Mouse (Mus musculus): ENCODE results near the gene Cacna1h. TPM values are rescaled to one million over a fixed set of nuclear protein-coding genes. Genes with fewer than 3 reads are reported as not detected.

The Cacna1h gene
- polyA plus RNA-seq, 1 experiment from 2014 or later = 5.5 TPM

DNA sequence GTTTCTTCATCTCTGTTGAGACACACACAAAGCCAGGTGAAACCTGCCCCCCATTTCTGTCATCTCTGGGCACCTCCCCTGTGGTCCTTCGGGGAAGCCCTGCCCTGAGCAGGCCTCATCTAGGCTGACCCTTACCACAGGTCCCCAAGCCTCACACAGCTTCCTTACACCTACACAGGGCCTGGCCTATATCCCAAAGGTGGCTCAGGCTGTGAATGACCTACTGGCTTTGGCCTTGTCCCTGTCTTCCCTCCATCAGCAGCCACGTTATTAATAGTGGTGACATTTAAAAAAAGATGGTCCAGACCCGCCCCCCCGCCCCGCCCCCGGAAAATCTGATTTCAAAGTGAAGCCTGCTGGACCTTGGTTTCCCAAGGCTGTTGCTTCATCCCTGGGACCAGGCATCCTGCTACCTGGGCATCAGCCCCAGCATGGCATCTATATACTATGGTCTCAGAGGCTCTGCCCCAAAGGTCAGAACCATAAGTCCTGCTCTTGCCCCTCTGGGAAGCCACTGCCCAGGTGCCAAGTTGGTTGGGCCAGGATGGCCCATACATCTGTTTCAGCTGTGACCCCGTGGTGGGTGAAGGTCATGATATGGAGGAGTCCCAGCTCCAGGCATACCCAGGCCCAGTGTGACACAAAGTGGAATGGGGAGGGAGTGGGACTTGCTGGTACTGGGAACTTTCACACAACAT is 25.1 kb downstream of the Cacna1h start:
- Histone ChIP-seq H3K27ac (peak overlapping the region; percentile 45; the same call in 1 of the 2 replicates), H3K4me1 (replicated peaks) (peaks cover 68% of the 10 kb centered on the region), H3K27me3 (no peaks in the 10 kb centered on the region), H3K9me3 (replicated peaks) (no peaks in the 10 kb centered on the region), H3K4me3 (no peak overlapping the region), H3K9ac (no peak overlapping the region), H3K36me3 (no peaks in the 10 kb centered on the region), H3K4me2 (no peak overlapping the region)
- ATAC-seq (replicated peaks; ENCODE audit: insufficient number of reproducible peaks, insufficient read depth, low FRiP score, low read depth) = no peak
- WGBS = 67% methylated on average over 7 of the region's 7 CpGs

DNA sequence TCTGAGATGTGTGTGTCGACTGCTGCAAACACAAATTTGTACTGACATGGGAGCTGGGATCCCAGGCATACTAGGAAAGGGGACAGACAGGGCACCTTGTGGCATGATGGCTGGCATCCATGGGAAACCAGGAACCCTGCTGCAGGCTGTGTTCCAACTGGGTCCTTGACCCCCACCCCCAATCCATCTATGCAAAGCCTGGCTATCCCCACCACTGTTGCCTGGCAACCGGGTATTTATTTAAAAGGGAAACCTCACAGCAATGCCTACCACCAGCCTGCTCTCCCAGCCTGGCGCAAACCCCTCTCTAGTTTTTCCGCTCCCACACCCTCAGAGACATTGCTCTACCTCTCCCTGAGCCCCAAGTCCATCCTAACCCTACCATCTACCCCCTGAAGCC is 26.2 kb downstream of the Cacna1h start:
- H3K36me3 ChIP-seq = no peaks in the 10 kb centered on the region
- H3K4me1 ChIP-seq (replicated peaks) = peaks cover 68% of the 10 kb centered on the region
- no peak overlapping the region for H3K4me2 ChIP-seq
- no peak overlapping the region for H3K9ac ChIP-seq
- no peak for ATAC-seq (replicated peaks; ENCODE audit: insufficient number of reproducible peaks, insufficient read depth, low FRiP score, low read depth)
- no peaks in the 10 kb centered on the region for H3K27me3 ChIP-seq
- H3K27ac ChIP-seq = no peak overlapping the region
- H3K4me3 ChIP-seq = no peak overlapping the region
- WGBS = 68% methylated on average over 4 of the region's 4 CpGs
- no peaks in the 10 kb centered on the region for H3K9me3 ChIP-seq (replicated peaks)

DNA sequence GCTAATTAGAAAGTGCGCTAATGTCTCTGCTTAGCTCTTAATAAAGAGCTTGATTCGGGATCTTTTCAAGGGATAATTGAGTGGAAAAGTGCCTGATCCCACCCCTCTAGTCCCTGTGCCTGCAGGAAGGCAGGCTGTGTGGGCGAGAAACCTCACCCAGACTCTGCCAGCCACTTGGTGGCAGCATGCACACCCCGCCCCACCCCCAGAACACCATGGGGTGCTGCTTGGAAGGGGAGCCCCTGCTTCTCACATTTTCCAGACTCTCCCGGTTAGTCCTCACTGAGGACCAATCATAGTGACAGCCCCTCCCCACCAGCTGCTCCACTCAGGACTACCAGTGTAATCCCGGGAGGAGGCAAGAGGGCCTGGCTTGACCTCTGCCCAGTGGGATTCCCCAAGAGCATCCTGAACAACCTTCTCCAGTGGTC is 27.6 kb downstream of the Cacna1h start:
- Histone ChIP-seq H3K27ac (peak overlapping the region; percentile 48), H3K4me3 (no peak overlapping the region), H3K27me3 (no peaks in the 10 kb centered on the region), H3K36me3 (no peaks in the 10 kb centered on the region), H3K4me2 (no peak overlapping the region), H3K9ac (no peak overlapping the region), H3K4me1 (replicated peaks) (peaks cover 63% of the 10 kb centered on the region), H3K9me3 (replicated peaks) (no peaks in the 10 kb centered on the region)
- ATAC-seq (replicated peaks; ENCODE audit: insufficient number of reproducible peaks, insufficient read depth, low FRiP score, low read depth) = no peak
- WGBS = 24% methylated on average over 6 of the region's 6 CpGs

DNA sequence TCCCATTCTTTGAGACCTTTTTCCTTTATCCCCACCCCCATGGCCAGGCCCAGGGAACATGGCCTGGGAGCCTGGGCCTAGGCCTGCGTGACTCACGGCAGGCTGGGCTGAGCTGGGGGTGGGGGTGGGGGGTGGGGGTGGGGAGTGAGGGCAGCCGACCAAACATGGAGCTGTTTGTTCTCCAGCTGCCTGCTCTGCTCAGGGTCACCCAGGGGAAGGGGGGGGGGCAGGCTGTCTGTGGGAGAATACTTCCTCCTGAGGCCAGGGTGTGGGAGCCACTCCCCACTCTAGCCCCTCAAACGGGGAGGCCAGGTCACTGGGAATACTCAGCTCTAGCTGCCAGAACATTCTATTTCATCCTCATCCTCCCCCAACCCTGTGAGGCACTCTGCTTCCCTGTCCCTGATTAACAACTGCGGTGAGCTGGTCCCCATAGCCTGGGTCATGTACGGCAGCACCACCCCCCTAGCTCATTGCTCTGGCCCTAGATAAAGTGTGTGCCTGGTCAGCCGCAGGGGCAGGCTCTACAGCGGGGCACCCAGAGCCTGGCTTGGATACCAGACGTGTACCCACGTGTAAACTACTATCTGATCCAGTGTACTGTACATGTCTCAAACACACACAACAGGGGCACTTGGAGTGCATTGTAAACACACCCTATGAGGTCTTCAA is 28.2 kb downstream of the Cacna1h start:
- H3K4me2 ChIP-seq = no peak overlapping the region

DNA sequence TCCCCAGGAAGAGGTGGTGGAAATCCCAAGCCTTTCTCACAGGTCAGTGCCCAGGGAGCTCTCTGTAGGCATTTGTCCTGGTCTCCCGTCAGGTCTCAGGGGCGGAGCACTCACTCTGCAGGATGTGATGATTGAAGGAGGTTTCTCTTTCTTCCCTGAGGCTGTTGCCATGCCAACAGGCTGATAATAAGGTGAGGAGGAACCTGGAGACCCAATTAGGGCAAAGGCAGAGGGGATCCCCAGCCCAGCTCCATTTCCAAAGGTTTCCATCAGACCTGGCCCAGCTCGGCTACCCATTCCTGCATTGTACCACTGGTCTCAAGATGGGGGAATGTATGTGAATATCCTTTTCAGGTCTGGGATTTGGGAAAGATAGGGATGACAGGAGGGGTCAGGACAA is 29.4 kb downstream of the Cacna1h start:
- Histone ChIP-seq H3K27ac (no peak overlapping the region), H3K4me1 (replicated peaks) (peaks cover 45% of the 10 kb centered on the region), H3K4me3 (no peak overlapping the region), H3K9ac (no peak overlapping the region; the same call in 1 of the 2 replicates), H3K27me3 (0 out of 2 replicates have a peak, but pooled peaks cover 2% of the 10 kb centered on the region), H3K4me2 (no peak overlapping the region), H3K9me3 (replicated peaks) (no peaks in the 10 kb centered on the region), H3K36me3 (no peaks in the 10 kb centered on the region)
- 54% methylated on average over 3 of the region's 3 CpGs for WGBS
- ATAC-seq (replicated peaks; ENCODE audit: insufficient number of reproducible peaks, insufficient read depth, low FRiP score, low read depth) = no peak

More for the DNA sequence above, 28.2 kb downstream of the Cacna1h start:
- 7% methylated on average over 9 of the region's 10 CpGs for WGBS
- H3K36me3 ChIP-seq = no peaks in the 10 kb centered on the region
- peak overlapping the region; percentile 48 for H3K27ac ChIP-seq
- no peak overlapping the region for H3K4me3 ChIP-seq
- H3K9ac ChIP-seq = 0 out of 2 replicates have a peak overlapping the region, but pooled peaks have one; percentile 5
- no peaks in the 10 kb centered on the region for H3K9me3 ChIP-seq (replicated peaks)
- H3K4me1 ChIP-seq (replicated peaks) = peaks cover 56% of the 10 kb centered on the region
- no peaks in the 10 kb centered on the region for H3K27me3 ChIP-seq
- ATAC-seq (replicated peaks; ENCODE audit: insufficient number of reproducible peaks, insufficient read depth, low FRiP score, low read depth) = peak; percentile 25

DNA sequence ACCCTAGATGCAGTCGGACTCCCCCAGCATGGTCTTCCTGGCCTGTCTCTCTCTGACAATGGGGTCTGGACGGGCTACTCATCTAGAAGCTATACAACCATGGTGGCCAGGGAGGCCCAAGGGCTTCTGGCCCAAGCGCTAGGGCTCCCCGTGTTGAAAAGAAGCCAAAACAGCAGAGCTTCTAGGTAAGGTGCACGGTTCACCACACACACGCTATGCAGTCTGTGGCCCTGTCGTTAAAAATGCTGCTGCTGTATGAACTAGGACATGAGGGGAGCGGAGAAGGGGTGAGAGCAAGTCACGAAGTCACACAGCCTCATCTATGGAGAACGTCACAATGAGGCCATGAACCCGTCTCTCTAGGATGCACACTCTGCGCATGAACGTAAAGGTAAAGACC is 31.4 kb downstream of the Cacna1h start:
- no peak overlapping the region for H3K9ac ChIP-seq
- ATAC-seq (replicated peaks; ENCODE audit: insufficient number of reproducible peaks, insufficient read depth, low FRiP score, low read depth) = no peak
- H3K4me1 ChIP-seq (replicated peaks) = peaks cover 36% of the 10 kb centered on the region

DNA sequence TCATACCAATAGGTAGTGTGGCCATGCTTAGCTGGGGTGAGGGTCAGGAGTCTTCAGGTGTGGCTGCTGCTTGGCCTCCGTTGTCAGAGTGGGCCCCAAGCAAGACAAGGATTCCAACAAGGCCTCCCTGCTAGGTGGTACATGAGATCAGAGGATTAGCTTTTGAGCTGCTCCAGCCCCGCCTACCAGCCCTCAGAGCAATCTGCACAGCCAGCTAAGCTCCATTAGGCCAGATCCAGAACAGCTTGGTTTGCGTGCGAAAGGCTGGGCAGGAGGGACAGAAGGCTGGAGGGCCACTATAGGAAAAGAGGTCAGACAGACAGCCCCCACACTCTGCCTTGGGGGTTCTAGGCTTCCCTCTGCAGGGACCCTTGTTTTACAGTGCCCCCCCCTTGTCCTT is 32.1 kb downstream of the Cacna1h start:
- H3K4me3 ChIP-seq = no peak overlapping the region
- H3K9me3 ChIP-seq (replicated peaks) = no peaks in the 10 kb centered on the region
- no peak overlapping the region for H3K9ac ChIP-seq
- ATAC-seq (replicated peaks; ENCODE audit: insufficient number of reproducible peaks, insufficient read depth, low FRiP score, low read depth) = no peak
- H3K4me2 ChIP-seq = no peak overlapping the region
- 65% methylated on average over 4 of the region's 4 CpGs for WGBS
- no peak overlapping the region for H3K27ac ChIP-seq
- H3K36me3 ChIP-seq = no peaks in the 10 kb centered on the region
- H3K27me3 ChIP-seq = 0 out of 2 replicates have a peak, but pooled peaks cover 2% of the 10 kb centered on the region
- peaks cover 29% of the 10 kb centered on the region for H3K4me1 ChIP-seq (replicated peaks)

More for the DNA sequence above, 31.4 kb downstream of the Cacna1h start:
- Histone ChIP-seq H3K27me3 (0 out of 2 replicates have a peak, but pooled peaks cover 2% of the 10 kb centered on the region), H3K36me3 (no peaks in the 10 kb centered on the region), H3K9me3 (replicated peaks) (no peaks in the 10 kb centered on the region), H3K27ac (no peak overlapping the region), H3K4me3 (no peak overlapping the region), H3K4me2 (no peak overlapping the region)
- WGBS = 83% methylated on average over 13 of the region's 13 CpGs

DNA sequence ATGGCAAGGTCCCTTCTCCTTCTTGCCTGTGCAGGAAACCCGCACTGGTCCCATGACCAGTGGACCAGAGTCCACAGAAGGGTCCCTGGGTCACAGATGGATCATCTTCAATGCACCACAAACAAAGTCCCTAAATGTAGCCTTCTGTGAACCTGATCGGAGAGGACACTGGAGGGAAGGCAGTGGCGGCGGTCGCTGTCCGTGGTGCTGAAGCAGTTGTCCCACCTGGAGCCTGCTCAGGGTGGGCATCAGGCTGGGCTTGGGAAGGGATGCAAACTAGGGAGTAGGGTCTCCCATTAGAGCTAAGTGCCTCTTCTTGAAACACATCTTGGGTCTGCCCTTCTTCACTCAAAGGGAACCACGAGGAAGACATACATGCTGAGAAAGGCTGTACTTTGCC is 33.1 kb downstream of the Cacna1h start:
- H3K4me3 ChIP-seq = no peak overlapping the region
- no peak overlapping the region for H3K27ac ChIP-seq
- ATAC-seq (replicated peaks; ENCODE audit: insufficient number of reproducible peaks, insufficient read depth, low FRiP score, low read depth) = no peak
- no peaks in the 10 kb centered on the region for H3K9me3 ChIP-seq (replicated peaks)
- peaks cover 19% of the 10 kb centered on the region for H3K4me1 ChIP-seq (replicated peaks)
- no peak overlapping the region for H3K9ac ChIP-seq
- H3K27me3 ChIP-seq = 0 out of 2 replicates have a peak, but pooled peaks cover 2% of the 10 kb centered on the region
- 8% methylated on average over 7 of the region's 7 CpGs for WGBS
- no peaks in the 10 kb centered on the region for H3K36me3 ChIP-seq
- no peak overlapping the region for H3K4me2 ChIP-seq

DNA sequence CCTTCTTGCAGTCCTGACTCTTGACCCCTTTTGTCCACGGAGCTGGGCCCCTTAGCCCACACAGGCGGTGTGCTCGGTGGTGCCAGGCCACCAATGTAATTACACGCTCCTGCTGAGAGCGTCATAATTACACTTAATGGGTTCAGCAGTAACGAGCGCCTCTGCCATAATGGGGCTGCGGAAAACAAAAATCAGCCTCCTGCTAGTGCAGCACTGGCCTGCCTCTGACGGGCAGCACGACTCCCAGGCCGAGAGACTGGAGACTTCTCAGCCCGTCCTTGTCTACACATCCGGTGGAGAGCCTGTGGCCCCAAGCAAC is 35.1 kb downstream of the Cacna1h start:
- no peak for ATAC-seq (replicated peaks; ENCODE audit: insufficient number of reproducible peaks, insufficient read depth, low FRiP score, low read depth)
- Histone ChIP-seq H3K4me1 (replicated peaks) (peaks cover 7% of the 10 kb centered on the region), H3K27ac (no peak overlapping the region), H3K36me3 (no peaks in the 10 kb centered on the region; the same call in 1 of the 2 replicates), H3K9ac (no peak overlapping the region), H3K4me3 (no peak overlapping the region), H3K4me2 (no peak overlapping the region), H3K9me3 (replicated peaks) (no peaks in the 10 kb centered on the region), H3K27me3 (0 out of 2 replicates have a peak, but pooled peaks cover 2% of the 10 kb centered on the region)
- 62% methylated on average over 13 of the region's 13 CpGs for WGBS

DNA sequence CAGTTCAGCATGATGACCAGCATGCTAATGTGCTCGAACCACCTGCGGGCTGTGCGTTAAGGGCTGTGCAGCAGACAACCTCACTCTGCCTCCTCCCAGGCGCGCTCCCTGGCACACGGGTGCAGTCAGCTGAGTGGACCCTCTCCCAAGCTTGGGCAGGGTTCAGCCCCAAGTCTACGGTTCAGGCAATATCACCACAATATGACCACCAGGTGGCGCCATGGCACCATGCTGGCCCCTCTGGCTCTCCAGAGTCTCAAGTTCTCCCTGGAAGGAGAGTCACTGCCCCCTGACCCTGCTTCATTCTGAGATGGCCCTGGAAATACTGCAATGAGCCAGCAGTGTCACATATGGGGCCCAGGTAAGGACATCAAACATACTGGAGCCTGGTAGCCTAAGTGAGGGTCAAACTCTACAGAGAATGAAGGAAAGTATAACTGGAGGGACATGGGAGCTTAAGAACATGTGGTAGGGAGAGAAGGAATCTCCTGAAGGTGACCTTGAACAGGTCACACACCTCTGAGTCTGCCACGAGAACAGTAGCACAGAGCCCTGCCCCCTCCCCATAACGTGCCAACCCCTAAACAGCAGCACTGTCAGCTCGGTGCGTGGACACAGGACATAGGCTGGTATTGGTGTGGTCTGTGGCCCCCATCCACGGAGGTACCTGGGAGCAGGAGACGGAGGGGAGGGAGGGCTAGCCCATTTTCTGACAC is 35.6 kb downstream of the Cacna1h start:
- H3K9me3 ChIP-seq (replicated peaks) = no peaks in the 10 kb centered on the region
- ATAC-seq (replicated peaks; ENCODE audit: insufficient number of reproducible peaks, insufficient read depth, low FRiP score, low read depth) = no peak
- H3K9ac ChIP-seq = no peak overlapping the region
- H3K4me3 ChIP-seq = no peak overlapping the region
- no peak overlapping the region for H3K27ac ChIP-seq
- WGBS = 38% methylated on average over 14 of the region's 14 CpGs
- no peak overlapping the region for H3K4me2 ChIP-seq
- H3K36me3 ChIP-seq = no peaks in the 10 kb centered on the region; the same call in 1 of the 2 replicates
- peaks cover 7% of the 10 kb centered on the region for H3K4me1 ChIP-seq (replicated peaks)
- 0 out of 2 replicates have a peak, but pooled peaks cover 2% of the 10 kb centered on the region for H3K27me3 ChIP-seq

DNA sequence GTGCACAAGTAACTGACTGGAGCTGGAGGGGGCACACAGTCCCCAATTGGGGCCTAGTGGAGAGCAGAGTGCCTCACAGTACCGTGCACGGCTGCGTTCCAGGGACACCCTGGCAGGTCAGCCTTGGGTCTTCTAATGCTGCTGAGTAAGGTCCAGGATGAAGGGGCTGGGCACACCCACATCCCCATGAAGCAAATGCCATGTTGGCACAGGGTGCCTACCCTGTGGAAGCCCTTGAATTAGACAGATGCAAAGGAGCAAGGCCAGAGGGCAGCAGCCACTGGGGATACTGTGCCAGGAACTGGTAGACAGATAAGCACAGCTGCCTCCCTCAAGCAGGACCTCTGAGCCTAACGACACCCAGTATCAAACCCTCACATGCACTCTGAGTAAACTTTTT is 39.1 kb downstream of the Cacna1h start:
- H3K36me3 ChIP-seq = peaks cover 9% of the 10 kb centered on the region; the same call in 1 of the 2 replicates
- 80% methylated on average over 4 of the region's 4 CpGs for WGBS
- no peaks in the 10 kb centered on the region for H3K9me3 ChIP-seq (replicated peaks)
- no peak overlapping the region for H3K9ac ChIP-seq
- H3K4me2 ChIP-seq = no peak overlapping the region
- H3K27me3 ChIP-seq = no peaks in the 10 kb centered on the region
- no peak overlapping the region for H3K4me3 ChIP-seq
- no peak for ATAC-seq (replicated peaks; ENCODE audit: insufficient number of reproducible peaks, insufficient read depth, low FRiP score, low read depth)
- peaks cover 7% of the 10 kb centered on the region for H3K4me1 ChIP-seq (replicated peaks)
- no peak overlapping the region for H3K27ac ChIP-seq

All from heart, embryonic 15.5 days (tissue).